Mouse (Mus musculus): ENCODE results near the gene Ggt1. TPM values are rescaled to one million over a fixed set of nuclear protein-coding genes. Genes with fewer than 3 reads are reported as not detected.
A peak's percentile ranks its signal among the peaks of the same experiment; 100 is the strongest.

Gene Ggt1
- polyA plus RNA-seq, 1 experiment from 2014 or later, result 0.40 TPM

DNA sequence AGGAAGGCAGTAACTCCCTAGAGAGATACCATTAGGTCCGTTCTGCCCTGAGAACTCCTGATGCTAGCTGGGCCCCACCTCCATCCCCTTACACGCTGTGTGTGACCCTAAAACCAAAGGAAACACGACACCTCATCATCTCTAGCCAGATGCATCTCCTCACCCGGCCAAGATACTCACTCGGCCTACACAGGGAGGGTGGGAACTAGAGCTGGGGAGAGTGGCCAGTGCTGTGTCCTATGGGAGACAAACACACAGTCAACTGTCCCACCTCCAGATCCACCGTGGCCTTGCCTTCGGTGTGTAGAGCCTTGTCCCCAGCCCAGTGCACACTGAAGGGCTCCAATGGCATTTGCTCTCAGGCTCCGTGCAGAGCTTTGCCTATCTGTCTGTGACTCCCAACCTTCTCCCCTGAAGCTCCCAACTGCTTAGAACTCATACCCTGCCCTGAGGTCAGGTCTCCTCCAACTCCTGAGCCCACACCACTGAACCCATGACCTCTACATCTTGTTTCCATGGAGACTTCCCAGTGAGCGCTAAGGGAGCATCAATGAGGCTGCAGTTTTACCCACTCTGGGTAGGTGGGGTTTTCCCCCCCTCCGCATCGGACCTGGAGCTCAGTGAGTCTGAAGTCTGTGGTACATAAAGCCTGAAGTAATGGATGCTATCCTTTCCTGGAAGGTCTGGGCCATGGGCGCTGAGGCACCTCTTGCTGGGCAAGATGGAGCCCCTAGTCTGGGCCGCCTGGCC is 8.5 kb upstream of the Ggt1 start:
- H3K4me3 ChIP-seq, result no peak overlapping the region
- no peaks in the 10 kb centered on the region; the same call in 1 of the 2 replicates for H3K27me3 ChIP-seq
- peaks cover 41% of the 10 kb centered on the region for H3K36me3 ChIP-seq
- H3K27ac ChIP-seq (replicated peaks), result no peak overlapping the region
- H3K9me3 ChIP-seq, result no peaks in the 10 kb centered on the region
- H3K4me2 ChIP-seq, result no peak overlapping the region
- WGBS, result 72% methylated on average over 13 of the region's 13 CpGs
- no peak overlapping the region for H3K9ac ChIP-seq
- ATAC-seq (ENCODE audit: low read depth), result no peak
- H3K4me1 ChIP-seq (replicated peaks), result peaks cover 31% of the 10 kb centered on the region

DNA sequence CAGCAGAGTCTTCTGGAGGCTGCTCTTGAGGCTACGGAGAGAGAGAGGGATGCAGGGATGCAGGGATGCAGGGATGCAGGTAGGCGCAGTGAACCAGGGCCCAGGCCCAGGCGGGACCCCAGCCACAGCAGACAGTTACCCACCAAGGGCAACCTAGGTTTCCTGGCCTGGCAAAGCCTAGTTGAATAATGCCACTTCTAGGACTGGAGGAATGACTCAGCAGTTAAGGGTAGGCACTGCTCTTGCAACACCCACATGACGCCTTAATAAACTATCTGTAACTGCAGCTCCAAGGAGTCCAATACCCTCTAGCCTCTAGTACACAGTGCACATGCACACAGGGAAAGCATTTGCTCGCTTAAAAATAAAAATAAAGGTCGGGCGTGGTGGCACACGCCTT is 7.3 kb upstream of the Ggt1 start:
- ATAC-seq (ENCODE audit: low read depth), result no peak
- no peak overlapping the region for H3K4me2 ChIP-seq
- peaks cover 41% of the 10 kb centered on the region for H3K36me3 ChIP-seq
- peaks cover 37% of the 10 kb centered on the region for H3K4me1 ChIP-seq (replicated peaks)
- H3K9ac ChIP-seq, result no peak overlapping the region
- no peaks in the 10 kb centered on the region for H3K9me3 ChIP-seq
- no peaks in the 10 kb centered on the region; the same call in 1 of the 2 replicates for H3K27me3 ChIP-seq
- no peak overlapping the region for H3K4me3 ChIP-seq
- 92% methylated on average over 8 of the region's 8 CpGs for WGBS
- no peak overlapping the region for H3K27ac ChIP-seq (replicated peaks)

DNA sequence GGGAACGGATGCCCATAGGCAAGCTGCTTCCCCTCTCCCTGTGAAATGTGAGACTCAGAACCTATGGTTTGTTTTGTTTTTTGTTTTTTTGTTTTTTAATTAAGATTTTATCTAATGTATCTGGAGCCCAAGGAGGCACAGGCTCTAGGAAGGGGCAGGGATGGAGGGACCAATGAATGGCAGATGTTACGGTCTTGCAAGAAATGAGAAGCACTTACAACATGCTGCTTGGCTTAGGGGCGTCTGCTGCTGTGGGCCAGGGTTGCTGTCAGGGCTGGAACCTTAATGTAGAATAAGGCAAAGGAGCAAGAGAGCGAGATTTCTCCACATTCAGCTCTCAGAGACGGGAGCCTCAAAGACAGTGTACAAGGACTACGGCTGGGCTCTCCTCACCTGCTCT is 5.8 kb upstream of the Ggt1 start:
- Histone ChIP-seq H3K4me1 (replicated peaks) (peaks cover 49% of the 10 kb centered on the region), H3K4me2 (no peak overlapping the region), H3K9ac (no peak overlapping the region), H3K4me3 (no peak overlapping the region), H3K36me3 (peaks cover 41% of the 10 kb centered on the region), H3K27ac (replicated peaks) (peak overlapping the region; percentile 77), H3K9me3 (no peaks in the 10 kb centered on the region), H3K27me3 (peaks cover under 1% of the 10 kb centered on the region)
- 73% methylated on average over 6 of the region's 6 CpGs for WGBS
- no peak for ATAC-seq (ENCODE audit: low read depth)

DNA sequence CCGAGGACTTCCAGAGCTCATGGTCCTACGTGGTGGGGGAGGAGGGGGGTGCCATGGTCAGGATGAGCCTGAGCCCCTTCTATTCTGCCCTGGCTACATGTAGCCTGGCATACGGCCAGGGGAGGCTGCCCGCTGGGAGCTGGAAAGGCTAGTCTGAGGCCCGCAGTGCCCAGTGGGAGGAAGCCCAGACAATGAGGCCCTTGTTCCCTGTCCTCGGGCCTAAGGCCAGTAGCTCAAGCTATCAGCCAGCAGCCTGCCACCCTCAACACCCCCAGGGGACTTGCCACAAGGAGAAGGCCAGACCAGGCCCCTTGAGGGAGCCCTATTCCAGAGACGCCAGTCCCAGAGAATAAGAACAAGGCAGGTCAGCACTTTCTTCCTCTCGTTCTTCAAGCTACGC is 5.4 kb upstream of the Ggt1 start:
- no peak overlapping the region for H3K4me2 ChIP-seq
- peaks cover 41% of the 10 kb centered on the region for H3K36me3 ChIP-seq
- H3K4me3 ChIP-seq, result no peak overlapping the region
- H3K27ac ChIP-seq (replicated peaks), result peak overlapping the region; percentile 77
- 0 out of 2 replicates have a peak overlapping the region, but pooled peaks have one; percentile 22 for H3K9ac ChIP-seq
- no peaks in the 10 kb centered on the region for H3K9me3 ChIP-seq
- 35% methylated on average over 9 of the region's 9 CpGs for WGBS
- H3K27me3 ChIP-seq, result peaks cover 5% of the 10 kb centered on the region
- ATAC-seq (ENCODE audit: low read depth), result peak; percentile 54
- peaks cover 53% of the 10 kb centered on the region for H3K4me1 ChIP-seq (replicated peaks)

DNA sequence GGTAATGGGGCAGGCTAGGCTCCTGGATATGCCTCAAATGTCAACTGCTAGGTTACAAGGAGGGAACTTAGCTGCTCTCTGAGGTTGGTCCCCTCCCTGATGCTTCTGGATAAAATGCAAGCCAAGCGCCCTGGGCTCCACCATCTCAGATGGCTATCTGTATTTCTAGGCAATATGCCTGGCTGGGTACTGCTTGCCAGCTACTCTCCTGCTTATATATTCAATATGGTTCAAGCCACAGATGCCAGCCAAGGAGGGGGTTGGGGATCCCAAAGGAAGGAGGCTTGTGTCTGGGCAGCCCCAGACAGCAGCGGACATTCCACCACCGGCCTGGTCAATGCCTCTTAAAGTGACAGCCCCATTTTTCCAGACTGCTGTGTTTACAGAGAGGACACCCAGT is 2.9 kb upstream of the Ggt1 start:
- Histone ChIP-seq H3K27me3 (peaks cover 25% of the 10 kb centered on the region), H3K9ac (peak overlapping the region; percentile 95), H3K27ac (replicated peaks) (peak overlapping the region; percentile 96), H3K4me1 (replicated peaks) (peaks cover 57% of the 10 kb centered on the region), H3K9me3 (no peaks in the 10 kb centered on the region), H3K4me3 (peak overlapping the region; percentile 67), H3K4me2 (peak overlapping the region; percentile 70), H3K36me3 (peaks cover 33% of the 10 kb centered on the region)
- ATAC-seq (ENCODE audit: low read depth), result 0 out of 2 replicates have a peak, but pooled peaks have one; percentile 9
- WGBS, result 21% methylated on average over 3 of the region's 3 CpGs

DNA sequence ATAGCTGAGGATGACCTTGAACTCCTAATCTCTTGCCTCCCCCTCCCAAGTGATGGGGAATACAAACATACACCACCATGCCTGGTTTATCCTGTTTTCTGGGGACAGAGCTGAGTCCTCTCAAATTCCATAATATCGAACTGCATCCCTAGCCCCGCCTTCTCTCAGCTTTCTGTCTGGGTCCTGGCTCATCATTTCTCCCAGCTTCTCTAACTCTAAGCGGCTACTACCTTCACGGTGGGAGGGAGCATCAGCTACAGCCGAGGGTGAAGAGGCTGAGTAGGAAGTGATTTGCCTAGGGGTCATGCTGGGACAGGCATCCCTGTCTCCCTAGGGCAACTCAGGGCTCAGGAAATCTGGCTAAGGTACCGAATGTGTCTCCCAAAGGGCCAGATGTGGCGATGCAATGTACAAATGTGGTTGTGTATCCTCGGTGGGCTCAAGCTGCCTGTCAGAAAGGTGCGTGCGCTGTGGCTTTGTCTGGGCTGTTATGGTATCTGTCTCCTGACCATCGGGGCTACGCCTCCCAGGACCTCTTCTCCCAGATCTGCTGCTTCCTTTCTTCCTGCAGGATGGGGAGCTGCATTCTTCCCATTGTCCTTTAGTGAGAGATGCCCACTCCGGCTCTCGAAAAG is 2.2 kb upstream of the Ggt1 start:
- H3K27me3 ChIP-seq, result peaks cover 25% of the 10 kb centered on the region
- 3% methylated on average over 14 of the region's 14 CpGs for WGBS
- H3K9me3 ChIP-seq, result no peaks in the 10 kb centered on the region
- peaks cover 26% of the 10 kb centered on the region for H3K36me3 ChIP-seq
- peak overlapping the region; percentile 96 for H3K27ac ChIP-seq (replicated peaks)
- peak overlapping the region; percentile 95 for H3K9ac ChIP-seq
- peak overlapping the region; percentile 67 for H3K4me3 ChIP-seq
- peak overlapping the region; percentile 70 for H3K4me2 ChIP-seq
- peak; percentile 22 for ATAC-seq (ENCODE audit: low read depth)
- H3K4me1 ChIP-seq (replicated peaks), result peaks cover 57% of the 10 kb centered on the region

DNA sequence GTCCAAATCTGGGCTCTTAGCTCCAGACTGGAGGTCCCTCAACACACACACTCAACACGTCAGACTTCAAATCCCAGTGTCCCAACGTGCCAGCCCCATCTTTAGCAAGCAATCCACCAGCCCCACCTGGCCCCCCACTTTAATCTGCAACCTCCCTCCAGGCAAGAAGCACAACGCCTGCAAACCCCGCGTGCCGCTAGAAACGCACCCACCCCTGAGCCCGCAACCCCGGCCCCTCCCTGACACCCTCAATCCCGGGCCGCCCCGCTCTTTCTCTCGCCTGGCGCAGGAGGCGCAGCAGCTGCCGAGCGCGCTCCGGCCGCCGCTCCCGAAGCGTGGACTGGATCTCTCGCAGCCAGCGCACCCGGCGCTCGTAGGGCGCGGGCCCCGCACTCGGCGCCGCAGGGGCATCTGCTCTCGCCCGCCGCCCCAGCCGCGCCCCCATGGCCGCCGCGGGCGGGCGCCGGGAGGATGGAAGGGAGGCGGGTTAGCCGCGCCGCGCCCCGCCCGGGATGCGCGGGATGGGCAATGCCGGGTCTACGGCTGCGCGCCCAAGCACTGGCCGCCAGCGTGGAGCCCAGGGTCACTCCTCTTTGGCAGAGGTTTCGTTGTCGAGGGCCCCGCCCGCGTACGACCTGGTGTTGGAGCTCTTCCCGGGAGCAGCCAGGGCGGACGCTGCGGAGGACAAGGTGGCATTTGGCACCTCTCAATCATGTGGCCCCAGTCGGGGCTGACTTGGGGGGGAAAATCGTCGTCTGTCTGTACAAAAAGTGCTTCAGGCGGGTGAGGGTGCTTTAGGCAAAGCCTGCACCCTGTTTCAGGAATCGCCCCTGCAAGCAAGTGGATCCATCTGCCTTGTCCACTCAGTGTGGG is 1.5 kb upstream of the Ggt1 start, which contains the start of gene Lrrc75b:
TSS of gene Lrrc75b (minus strand) at position 655 of the 873 bp plus-strand sequence.
- H3K27me3 ChIP-seq, result peaks cover 25% of the 10 kb centered on the region
- under 1% methylated on average over 75 of the region's 75 CpGs for WGBS
- peak; percentile 40 for ATAC-seq (ENCODE audit: low read depth)

DNA sequence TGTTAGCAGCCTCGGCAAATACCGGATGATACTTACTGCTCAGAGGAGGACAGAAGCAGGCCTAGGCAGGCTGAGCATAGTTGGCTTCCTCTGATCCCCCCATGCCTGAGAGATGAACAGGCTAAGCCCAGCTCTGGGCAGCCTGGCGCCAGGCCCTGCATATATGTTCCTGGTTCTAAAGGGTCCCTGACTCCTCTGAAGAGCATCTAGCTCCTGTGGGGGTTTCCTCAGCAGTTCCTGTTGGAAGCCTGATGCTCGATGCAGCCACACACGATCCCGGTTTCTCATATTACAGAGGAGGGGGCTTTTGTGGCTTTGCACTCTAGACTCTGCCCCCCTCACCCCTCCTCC is 880 bp upstream of the Ggt1 start:
- peaks cover 25% of the 10 kb centered on the region for H3K27me3 ChIP-seq
- peaks cover 17% of the 10 kb centered on the region for H3K36me3 ChIP-seq
- H3K4me1 ChIP-seq (replicated peaks), result peaks cover 55% of the 10 kb centered on the region
- peak overlapping the region; percentile 67 for H3K4me3 ChIP-seq
- WGBS, result 16% methylated on average over 6 of the region's 6 CpGs
- peak overlapping the region; percentile 95 for H3K9ac ChIP-seq
- H3K9me3 ChIP-seq, result no peaks in the 10 kb centered on the region
- peak overlapping the region; percentile 70 for H3K4me2 ChIP-seq
- peak overlapping the region; percentile 96 for H3K27ac ChIP-seq (replicated peaks)
- ATAC-seq (ENCODE audit: low read depth), result peak; percentile 30; the same call in 1 of the 2 replicates

More for the DNA sequence above, 1.5 kb upstream of the Ggt1 start, which contains the start of gene Lrrc75b:
- Histone ChIP-seq H3K4me3 (peak within 1 kb of the TSS; percentile 67), H3K4me1 (replicated peaks) (peaks cover 57% of the 10 kb centered on the region), H3K9me3 (no peaks in the 10 kb centered on the region), H3K36me3 (peaks cover 23% of the 10 kb centered on the region), H3K27ac (replicated peaks) (peak within 1 kb of the TSS; percentile 96), H3K9ac (peak within 1 kb of the TSS; percentile 95), H3K4me2 (peak within 1 kb of the TSS; percentile 70)

DNA sequence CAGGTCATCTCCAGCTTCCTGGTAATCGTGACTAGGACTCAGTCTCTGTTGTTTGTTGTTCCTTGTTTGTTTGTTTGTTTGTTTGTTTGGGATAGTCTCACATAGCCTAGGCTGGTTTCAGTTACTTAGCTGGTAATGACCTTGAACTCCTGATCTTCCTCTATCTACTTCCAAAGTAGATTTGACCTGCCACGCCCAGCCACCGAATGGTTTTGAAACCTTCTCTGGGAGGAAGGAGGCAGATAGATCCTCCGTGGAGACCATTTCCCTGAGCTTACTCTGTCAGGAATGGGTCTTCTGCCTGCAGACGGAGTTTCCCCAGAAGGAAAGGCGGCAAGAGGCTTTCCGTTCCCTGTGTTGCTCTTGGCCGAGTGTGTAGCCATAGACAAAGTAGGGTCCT is 1.2 kb downstream of the Ggt1 start:
- Histone ChIP-seq H3K4me3 (no peak overlapping the region), H3K9me3 (no peaks in the 10 kb centered on the region), H3K9ac (no peak overlapping the region), H3K4me2 (no peak overlapping the region), H3K27me3 (peaks cover 25% of the 10 kb centered on the region), H3K27ac (replicated peaks) (no peak overlapping the region), H3K36me3 (no peaks in the 10 kb centered on the region), H3K4me1 (replicated peaks) (peaks cover 34% of the 10 kb centered on the region)
- ATAC-seq (ENCODE audit: low read depth), result no peak
- 84% methylated on average over 8 of the region's 8 CpGs for WGBS

DNA sequence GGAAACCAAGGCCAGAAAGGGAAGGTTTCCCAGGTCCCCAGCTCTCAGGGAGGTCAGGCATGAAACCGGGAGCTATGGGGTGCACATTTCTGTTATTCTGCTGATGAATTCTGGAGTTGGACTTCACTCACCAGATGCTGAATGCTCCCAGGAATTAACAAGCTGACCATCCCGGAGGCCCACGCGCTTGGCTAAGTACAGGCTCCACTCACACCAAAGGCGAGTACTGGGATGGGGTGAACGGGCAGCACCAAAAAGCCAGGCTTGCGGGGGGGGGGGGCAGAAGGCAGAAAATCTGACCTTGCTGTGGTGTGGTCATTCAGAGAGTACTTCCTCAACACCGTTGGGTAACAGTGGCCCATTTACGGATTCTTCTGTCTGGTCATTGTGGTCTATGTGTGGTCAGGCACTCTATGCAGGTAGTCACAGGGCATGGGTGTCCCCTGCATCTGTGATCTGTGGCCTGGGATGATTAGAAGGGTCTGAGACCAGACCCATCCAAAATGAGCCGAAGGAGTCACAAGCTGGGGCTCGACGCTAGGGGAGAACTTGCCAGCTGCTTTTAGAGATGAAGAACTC is 3.4 kb downstream of the Ggt1 start:
- no peak overlapping the region for H3K4me3 ChIP-seq

DNA sequence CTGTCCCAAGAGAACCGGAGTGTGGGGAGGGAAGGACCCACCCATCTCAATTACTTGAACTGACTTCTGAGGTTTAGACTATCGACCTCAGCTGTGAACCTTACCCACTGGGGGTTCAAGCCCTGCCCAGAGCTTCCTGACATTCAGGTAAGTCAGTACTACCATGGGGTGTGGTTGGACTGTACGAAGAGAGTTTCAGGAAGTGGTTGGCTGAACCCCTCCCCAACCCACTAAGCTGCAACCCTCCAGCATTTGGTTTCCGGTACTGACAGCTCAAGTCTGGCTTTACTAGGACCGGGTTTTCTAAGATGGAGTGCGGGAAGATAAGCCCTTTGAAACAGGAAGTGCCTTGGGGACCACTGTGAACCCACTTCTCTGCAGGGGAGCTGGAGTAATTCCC is 4.0 kb downstream of the Ggt1 start:
- no peak overlapping the region for H3K27ac ChIP-seq (replicated peaks)
- no peak overlapping the region for H3K4me3 ChIP-seq
- H3K9me3 ChIP-seq, result no peaks in the 10 kb centered on the region
- no peaks in the 10 kb centered on the region for H3K36me3 ChIP-seq
- ATAC-seq (ENCODE audit: low read depth), result no peak
- WGBS, result 78% methylated on average over 6 of the region's 6 CpGs
- peaks cover 9% of the 10 kb centered on the region for H3K4me1 ChIP-seq (replicated peaks)
- H3K27me3 ChIP-seq, result peaks cover 28% of the 10 kb centered on the region
- H3K4me2 ChIP-seq, result no peak overlapping the region
- no peak overlapping the region for H3K9ac ChIP-seq

More for the DNA sequence above, 3.4 kb downstream of the Ggt1 start:
- Histone ChIP-seq H3K27me3 (peaks cover 28% of the 10 kb centered on the region), H3K4me2 (no peak overlapping the region), H3K4me1 (replicated peaks) (peaks cover 15% of the 10 kb centered on the region), H3K36me3 (no peaks in the 10 kb centered on the region), H3K9me3 (no peaks in the 10 kb centered on the region), H3K9ac (no peak overlapping the region), H3K27ac (replicated peaks) (no peak overlapping the region)
- WGBS, result 88% methylated on average over 12 of the region's 12 CpGs
- no peak for ATAC-seq (ENCODE audit: low read depth)
